Mouse (Mus musculus): ENCODE measurements around the gene Cdk10.

- TF ChIP-seq CTCF (IDR thresholded peaks at IDR 0.05; ENCODE audit: insufficient read depth, low read length) = no peak
- TF ChIP-seq POLR2A (IDR thresholded peaks at IDR 0.05; ENCODE audit: borderline replicate concordance, extremely low read depth, low read depth, low read length) = no peak
Observed at GRCm38 (mm10) chr8:123257114-123257513, 32.5 kb downstream of the Cdk10 start.
